Mouse (Mus musculus): ENCODE measurements around the gene Uqcc1.
A peak's percentile ranks its signal among the peaks of the same experiment; 100 is the strongest.
"Not testable (repeated sequence)": the region's sequence is repeated elsewhere in the genome, so short reads cannot be mapped to it uniquely, and the experiment has no call there.

Uqcc1 gene

DNA sequence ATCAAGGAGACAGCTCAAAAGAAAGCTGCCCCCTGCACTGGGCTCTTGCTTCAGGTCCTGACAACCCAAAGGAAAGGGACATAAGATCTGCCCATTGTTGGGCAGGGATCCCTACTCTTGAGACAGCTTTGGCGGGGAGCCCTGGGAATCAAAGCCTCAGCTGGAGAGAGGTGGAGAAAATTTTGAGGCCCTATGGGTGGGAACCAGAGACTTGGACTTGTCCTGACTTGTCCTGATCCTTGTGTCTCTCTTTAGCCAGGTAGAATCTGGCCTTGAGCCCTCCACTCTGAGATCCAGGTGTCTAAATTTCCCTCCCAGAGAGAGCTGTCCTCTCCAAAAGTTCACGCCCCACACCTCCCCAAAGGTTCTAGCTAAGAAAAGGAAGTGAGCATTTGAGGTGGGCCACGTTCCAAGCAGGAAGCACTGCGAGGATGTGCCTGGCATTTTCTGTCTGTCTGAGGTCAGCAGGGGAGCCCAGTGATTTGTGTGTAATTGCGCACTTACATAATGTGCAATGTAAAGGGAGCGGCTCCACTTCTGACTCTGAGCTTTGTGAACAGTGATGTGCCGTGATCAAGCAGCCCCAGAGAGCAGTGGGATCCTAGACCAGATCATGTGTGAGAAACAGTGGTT is 9.9 kb upstream of the Uqcc1 start:
- no peak for DNase-seq (ENCODE audit: extremely low read depth, low read depth)

- DNase-seq (ENCODE audit: extremely low read depth, low read depth): peak; percentile 54
Measured at GRCm38 (mm10) chr2:155928711-155929345, 1.3 kb downstream of the Uqcc1 start.

DNA sequence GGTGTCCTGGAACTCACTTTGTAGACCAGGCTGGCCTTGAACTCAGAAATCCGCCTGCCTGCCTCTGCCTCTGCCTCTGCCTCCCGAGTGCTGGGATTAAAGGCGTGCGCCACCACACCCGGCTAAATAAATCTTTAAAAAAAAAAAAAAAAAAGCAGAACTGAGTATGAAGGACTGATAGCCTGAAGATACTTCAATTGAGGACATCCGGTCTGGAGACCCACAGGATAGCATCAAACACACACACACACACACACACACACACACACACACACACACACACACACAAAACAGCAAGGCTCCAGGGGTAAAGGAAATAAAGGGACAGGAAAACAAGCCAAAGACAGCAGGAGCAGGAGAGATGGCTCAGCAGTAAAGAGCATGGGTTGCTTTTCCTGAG is 4.9 kb downstream of the Uqcc1 start:
- not testable (repeated sequence) for DNase-seq (ENCODE audit: extremely low read depth, low read depth)

GRCm38 (mm10) chr2:155923143-155923542 is 7.0 kb downstream of the Uqcc1 start:
- no peak for DNase-seq (ENCODE audit: extremely low read depth, low read depth)

DNA sequence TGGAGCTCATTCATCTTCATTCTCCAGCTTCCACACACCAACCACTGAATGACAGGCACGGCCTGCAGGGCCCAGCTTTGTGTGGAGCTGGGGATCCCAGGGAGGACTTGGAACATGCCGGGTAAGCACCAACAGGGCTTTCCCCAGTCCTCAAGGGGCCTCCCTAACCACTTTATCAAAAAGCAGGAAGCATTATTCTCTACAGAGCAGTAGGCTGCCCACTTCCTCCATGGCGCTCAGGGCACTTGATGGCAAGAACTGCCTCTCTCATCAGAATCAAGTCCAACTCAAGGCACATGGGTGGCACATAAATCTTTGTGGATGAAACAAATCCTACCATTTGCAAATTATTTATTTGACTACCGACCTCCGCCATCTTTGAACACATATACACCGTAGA is 15.4 kb downstream of the Uqcc1 start:
- no peak for DNase-seq (ENCODE audit: extremely low read depth, low read depth)

DNA sequence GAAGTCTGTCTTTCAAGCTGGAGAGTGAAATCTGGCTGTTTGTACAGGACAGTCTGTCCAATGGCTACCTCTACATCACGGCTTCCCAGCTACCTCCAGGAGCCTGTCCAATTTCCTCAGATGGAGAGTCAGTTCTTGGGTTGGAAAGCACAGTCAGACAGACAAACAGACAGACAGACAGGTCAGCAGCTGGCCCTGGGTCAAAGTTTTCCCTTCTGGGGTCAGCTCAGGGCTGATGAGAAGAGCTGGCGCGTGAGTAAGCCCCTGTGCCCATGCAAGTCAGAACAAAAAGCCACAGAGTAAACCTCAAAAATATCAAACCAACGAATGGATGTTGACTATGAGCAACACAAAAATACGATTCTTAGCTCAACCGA is 26.5 kb downstream of the Uqcc1 start:
- no peak for DNase-seq (ENCODE audit: extremely low read depth, low read depth)

GRCm38 (mm10) chr2:155902989-155903631 is 27.0 kb downstream of the Uqcc1 start:
- no peak for DNase-seq (ENCODE audit: extremely low read depth, low read depth)

DNA sequence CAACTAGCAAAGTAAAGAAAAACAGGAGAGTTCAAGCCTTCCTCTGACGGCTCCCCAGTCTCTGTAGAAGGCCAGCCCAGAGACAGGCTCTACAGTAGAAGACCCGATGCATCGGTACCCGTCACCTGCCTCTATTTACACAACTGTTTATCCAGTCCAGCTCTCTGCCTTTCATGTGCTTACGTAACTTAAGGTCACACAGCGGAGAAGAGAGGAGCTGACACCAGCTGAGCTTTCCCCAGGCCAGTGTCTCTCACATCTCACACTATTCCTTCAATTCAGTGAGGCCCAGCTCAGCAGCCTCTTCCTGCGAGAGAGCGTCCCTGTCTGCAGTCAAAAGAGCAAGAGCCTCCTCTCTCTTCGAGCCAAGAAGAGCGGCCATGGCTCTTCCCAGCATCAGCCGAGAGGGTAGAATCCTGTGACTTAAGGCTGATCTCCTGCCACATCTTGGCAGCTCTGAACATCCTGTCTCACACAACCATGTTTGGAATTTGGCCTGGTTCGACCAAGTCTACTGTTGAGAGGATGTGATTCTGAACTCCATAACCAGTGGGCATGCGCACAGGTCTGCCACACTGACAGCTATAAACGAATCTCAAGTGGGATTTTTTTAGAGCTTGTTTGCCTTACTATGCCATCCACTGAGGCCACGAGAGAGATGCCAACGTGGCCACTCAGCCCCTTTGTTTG is 34.9 kb downstream of the Uqcc1 start:
- DNase-seq (ENCODE audit: extremely low read depth, low read depth): no peak

DNA sequence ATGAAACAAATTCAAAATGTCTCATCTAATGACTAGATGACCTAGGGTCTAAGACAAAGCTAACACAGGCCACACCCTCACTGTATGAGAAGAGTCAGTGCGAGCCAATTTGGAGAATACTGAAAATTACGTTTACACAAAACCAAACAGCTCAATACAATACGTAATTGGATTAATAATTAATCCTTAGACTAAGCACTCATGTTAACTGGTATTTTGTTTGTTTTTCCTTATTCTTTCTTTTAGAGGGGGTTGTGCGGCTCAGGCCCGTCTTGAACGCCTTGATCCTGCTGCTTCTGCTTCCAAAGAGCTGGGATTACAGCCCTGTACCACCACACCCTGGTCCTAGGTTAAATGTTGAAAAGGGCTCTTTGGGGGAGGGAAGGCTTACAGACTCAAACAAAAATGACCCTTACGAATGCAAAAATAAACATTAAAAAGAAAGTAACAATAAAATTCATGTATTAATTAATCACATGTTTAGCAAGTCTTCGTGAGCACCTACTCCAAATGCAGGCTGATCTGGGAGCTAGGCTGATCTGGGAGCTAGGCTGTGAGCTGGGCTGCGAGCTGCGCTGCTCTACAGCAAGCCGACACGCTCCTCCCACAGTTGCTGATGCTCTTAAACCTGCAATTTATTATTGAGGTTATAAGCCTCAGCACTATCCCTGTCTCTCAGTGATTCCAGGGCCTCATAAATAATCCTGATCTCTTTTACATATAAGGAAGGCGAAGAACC is 35.6 kb downstream of the Uqcc1 start:
- no peak for DNase-seq (ENCODE audit: extremely low read depth, low read depth)

GRCm38 (mm10) chr2:155886776-155887175 is 43.3 kb downstream of the Uqcc1 start:
- DNase-seq (ENCODE audit: extremely low read depth, low read depth): no peak

GRCm38 (mm10) chr2:155885271-155885697 is 44.8 kb downstream of the Uqcc1 start:
- no peak for DNase-seq (ENCODE audit: extremely low read depth, low read depth)

DNA sequence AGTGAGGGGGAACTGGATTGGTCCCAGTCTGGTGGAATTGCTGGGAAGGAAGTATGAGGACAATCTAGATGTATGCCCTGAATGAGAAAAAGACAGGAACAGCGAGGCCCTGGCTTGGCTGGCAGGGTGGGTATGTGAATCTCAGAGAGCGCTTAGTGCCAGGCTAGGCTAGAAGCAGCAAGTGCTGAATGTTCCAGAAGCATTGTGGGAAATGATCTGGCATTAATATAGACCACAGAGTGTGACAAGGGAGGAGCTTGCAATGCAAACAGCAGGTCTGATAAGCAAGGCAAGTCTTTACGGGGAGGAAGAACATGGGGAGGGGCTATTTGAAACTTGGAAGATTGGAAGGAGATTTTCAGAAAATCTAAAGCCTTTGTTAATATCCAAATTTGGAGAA is 48.0 kb downstream of the Uqcc1 start:
- DNase-seq (ENCODE audit: extremely low read depth, low read depth): no peak

- DNase-seq (ENCODE audit: extremely low read depth, low read depth): no peak
Measured at GRCm38 (mm10) chr2:155878964-155879876, 50.9 kb downstream of the Uqcc1 start.

- DNase-seq (ENCODE audit: extremely low read depth, low read depth): no peak
Measured at GRCm38 (mm10) chr2:155873636-155874035, 56.5 kb downstream of the Uqcc1 start.

- no peak for DNase-seq (ENCODE audit: extremely low read depth, low read depth)
Measured at GRCm38 (mm10) chr2:155872930-155873507, 57.1 kb downstream of the Uqcc1 start.

GRCm38 (mm10) chr2:155872486-155872885 is 57.6 kb downstream of the Uqcc1 start:
- DNase-seq (ENCODE audit: extremely low read depth, low read depth): no peak

DNA sequence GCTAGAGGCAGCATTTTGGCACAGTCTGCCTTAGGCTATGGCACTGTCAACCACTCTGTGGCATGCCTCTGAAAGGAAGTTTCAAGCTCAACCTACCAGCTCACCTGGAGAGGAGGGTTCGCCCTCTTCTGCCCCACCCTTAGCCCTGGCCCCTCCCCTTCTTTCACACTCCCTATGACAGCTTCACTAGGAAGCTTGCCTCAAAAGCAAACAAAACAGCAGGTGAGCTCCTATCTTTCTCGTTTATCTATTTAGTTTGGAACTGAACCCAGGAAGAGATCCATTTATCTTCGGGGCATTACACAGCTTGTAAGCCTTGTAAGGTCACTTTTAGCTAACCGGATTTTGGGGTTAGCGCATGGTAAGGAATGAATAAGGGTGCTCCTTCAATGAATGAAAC is 60.3 kb downstream of the Uqcc1 start:
- DNase-seq (ENCODE audit: extremely low read depth, low read depth): no peak

DNA sequence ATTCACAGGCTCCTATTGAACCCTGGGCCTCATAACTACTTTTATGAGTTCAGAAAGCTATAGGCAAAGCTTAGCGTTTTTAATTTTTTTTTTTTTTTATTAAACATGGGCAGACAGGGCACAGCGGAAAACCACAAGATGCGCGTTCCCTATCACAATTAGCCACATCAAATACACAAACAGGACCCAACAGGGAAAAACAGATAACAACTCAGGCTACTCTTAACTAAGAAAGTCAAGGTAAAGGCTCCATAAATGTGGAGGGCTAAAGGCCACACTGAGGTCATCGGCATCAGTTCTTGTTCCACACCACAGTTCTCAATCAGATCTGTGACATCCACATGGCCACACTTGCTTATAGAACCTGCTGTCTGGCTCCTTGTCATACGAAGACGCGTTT is 61.8 kb downstream of the Uqcc1 start:
- DNase-seq (ENCODE audit: extremely low read depth, low read depth): no peak

GRCm38 (mm10) chr2:155863301-155863867 is 66.7 kb downstream of the Uqcc1 start:
- no peak for DNase-seq (ENCODE audit: extremely low read depth, low read depth)

Data from MEL-GATA-1-ER (cell line).